Mouse (Mus musculus) liver, postnatal 0 days (tissue): ENCODE results near the gene Srms.

Source experiments
- CTCF ChIP-seq: sonication (generic); IDR thresholded peaks from 2 replicates; pipeline ENCODE4 v1.5.1; 2016; ENCODE audit warnings: antibody characterized with exemption, low read depth
- EP300 ChIP-seq: IDR thresholded peaks from 2 replicates; pipeline ENCODE4 v1.6.1; 2016; ENCODE audit warnings: antibody characterized with exemption, low read depth, mild to moderate bottlenecking

DNA sequence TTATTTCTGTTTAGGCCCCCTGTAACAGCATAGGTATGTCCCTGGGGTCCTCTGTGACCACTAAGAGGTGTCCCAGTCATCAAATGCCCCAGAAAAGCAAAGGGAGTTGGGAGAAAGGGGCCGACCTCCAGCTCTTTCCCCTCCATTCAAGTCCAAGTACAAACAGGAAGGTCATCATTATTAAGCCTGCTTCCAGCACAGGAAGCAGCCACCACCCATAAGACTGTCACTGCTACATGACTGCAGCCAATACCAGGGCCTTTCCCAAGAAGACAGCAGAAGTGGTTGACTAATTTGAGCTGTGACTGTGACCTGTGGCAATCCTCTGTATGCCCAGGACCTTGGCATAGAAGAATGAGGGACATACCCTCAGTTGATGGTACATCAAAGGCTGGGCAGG lies 15.3 kb upstream of the Srms start:
- TF ChIP-seq CTCF (no peak), EP300 (no peak)
